Mouse (Mus musculus) liver, embryonic 14.5 days (tissue): ENCODE results near the gene Chrm2.

Source experiments
- CTCF ChIP-seq: IDR thresholded peaks from 2 replicates; pipeline ENCODE4 v1.5.1; 2016; ENCODE audit warnings: antibody characterized with exemption, low read depth, control low read depth
- EP300 ChIP-seq: IDR thresholded peaks from 2 replicates; pipeline ENCODE4 v1.6.1; 2016; ENCODE audit warnings: antibody characterized with exemption, low read depth

- no peak for TF ChIP-seq CTCF
- no peak for TF ChIP-seq EP300
Measured at GRCm38 (mm10) chr6:36439218-36439617, 51.3 kb downstream of the Chrm2 start.
